Mouse (Mus musculus) CD8-positive naive resting alpha-beta T cell, adult 57 days (primary cell): ENCODE results near the gene Hspbap1. TPM values are rescaled to one million over a fixed set of nuclear protein-coding genes. Genes with fewer than 3 reads are reported as not detected.

Experiments
- total RNA-seq: library from RNA; stranded (reverse); gene quantifications from one replicate; pipeline ENCODE4 v1.2.4, GENCODE M21; 2023

The Hspbap1 gene
- 19.8 TPM for total RNA-seq

DNA sequence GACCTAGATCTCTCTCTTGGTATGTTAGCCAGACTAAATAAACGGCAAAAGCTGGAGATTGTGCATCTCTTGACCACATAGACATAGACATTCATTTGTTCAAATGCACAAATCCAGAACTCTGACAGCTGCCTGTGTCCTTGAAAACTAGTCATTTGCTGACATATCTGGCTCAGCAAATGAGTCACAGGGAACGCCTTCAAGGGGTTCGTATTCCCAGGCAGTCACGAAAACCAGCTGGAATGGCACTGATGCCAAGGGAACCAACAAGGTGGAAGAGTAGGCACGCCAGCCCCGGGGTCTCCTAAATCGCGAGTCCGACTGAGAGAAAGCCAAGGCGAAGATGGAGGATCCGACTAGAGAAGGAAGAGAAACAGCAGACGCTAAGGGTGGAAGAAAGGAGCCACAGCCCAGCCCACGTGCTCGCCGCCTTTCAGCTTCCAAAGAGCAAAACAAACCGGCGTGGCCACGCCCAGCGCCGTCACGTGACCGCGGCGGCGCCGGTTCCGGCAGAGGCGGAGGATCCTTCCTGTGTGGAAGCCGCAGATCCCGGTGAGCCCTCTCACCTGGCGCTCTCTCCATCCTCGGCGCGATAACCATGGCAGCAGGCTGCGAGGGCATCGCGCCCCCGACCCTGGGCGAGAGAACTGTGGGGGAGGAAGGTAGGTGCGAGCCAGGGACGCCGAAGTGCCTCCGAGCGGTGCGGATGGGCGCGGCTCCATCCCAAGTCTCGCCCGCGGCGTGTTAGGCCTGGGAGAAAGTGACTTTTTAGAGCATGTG is at the start of gene Hspbap1:
Gene Hspbap1, plus strand, starts transcription at position 498 of the 780 bp plus-strand sequence.

DNA sequence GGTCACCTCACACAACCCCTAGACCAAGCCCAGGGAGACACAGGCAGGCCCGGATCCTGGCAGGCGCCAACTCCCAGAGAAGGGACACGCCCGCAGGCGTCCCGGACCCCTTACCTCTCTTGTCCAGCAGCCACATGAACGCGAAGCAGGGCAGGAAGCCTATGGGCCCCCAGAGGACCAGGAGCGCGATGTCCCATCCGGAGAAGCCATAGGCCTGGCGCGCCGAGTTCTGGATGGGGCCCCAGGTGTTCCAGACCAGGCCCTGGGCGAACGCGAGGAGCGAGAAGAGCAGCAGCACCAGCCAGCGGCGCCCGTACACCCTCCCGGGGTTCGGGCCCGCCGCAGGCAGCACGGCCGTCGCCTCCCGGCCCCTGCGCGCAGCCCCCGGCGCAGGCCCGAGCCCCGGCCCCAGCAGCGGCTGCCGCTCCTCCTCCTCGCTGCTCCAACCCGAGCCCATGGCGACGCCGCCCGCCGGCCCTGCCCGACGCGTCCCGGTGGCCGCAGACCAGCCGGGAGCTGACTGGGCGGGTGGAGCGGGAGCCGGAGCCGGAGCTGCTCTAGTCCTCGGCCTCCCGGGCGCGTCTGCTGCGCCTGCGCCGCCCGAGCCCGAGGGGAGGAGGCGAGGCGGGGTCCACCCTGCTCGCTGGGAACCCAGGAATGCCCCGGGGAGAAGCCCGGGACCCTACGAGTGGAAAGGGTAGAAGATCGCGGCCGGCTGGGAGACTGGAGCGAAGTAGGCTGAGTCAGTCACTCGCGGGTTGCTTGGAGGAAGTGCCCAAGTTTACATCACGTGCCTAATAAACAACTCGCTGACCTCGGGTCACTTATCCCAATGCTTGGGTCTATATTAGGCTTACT is 1.2 kb upstream of the Hspbap1 start, which contains the start of gene Dirc2:
Gene Dirc2, minus strand, starts transcription at position 572 of the 858 bp plus-strand sequence.

DNA sequence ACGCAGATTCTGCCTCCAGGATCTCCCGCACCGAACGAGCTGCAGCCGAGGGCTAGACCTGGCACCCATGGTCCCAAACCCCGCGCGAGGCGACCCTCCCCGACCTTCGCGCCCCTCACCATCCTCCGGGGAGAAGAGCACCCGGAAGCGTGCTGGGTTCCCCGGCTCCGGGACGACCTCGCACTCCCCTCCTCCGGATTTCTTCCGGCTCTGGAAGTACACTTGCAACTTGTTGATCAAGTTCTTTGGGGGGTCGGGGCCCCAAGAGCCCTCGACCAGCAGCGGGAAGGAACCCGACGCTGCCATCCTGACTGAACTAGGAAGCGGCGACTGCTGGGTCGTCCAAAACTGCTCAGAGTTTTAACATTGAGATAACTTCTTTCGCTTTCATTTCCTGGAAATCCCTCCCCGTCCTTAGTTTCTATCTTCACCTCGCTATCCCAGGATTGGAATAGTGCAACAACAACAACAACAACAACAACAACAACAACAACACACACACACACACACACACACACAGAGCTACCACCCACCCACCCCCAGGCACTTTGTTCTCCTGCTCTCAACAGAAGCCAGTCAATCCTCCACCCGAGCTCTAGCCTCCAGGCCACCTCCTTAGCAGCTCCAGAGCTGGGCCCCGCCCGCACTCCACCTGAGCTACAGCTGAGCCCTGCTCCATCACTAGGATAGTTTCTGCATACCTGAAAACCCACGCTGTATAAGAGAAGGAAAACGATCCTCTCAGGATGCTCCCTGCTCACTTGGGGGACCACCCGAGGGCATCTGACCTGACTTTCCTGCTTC is 101.1 kb downstream of the Hspbap1 start, which contains the start of gene Parp14:
Gene Parp14, minus strand, starts transcription at position 497 of the 804 bp plus-strand sequence.

Other genes starting within 250 kb of the Hspbap1 start
- not detected for gene Sema5b, start 229.2 kb upstream of the Hspbap1 start, total RNA-seq
- 40.8 TPM for gene Dirc2, start 1.0 kb upstream of the Hspbap1 start, total RNA-seq
- 49.1 TPM for gene Parp14, start 101.2 kb downstream of the Hspbap1 start, total RNA-seq
- gene Parp9, start 168.1 kb downstream of the Hspbap1 start, total RNA-seq: 51.8 TPM
- 52.8 TPM for gene Dtx3l, start 168.8 kb downstream of the Hspbap1 start, total RNA-seq
- 106 TPM for gene Kpna1, start 208.4 kb downstream of the Hspbap1 start, total RNA-seq